Mouse (Mus musculus): ENCODE measurements at regions not wholly inside any gene's neighbourhood (a gene's known extent, or its start where the extent isn't known, plus 50 kb on each side); places are given as distances from the start of the nearest gene placed in this dataset.

DNA sequence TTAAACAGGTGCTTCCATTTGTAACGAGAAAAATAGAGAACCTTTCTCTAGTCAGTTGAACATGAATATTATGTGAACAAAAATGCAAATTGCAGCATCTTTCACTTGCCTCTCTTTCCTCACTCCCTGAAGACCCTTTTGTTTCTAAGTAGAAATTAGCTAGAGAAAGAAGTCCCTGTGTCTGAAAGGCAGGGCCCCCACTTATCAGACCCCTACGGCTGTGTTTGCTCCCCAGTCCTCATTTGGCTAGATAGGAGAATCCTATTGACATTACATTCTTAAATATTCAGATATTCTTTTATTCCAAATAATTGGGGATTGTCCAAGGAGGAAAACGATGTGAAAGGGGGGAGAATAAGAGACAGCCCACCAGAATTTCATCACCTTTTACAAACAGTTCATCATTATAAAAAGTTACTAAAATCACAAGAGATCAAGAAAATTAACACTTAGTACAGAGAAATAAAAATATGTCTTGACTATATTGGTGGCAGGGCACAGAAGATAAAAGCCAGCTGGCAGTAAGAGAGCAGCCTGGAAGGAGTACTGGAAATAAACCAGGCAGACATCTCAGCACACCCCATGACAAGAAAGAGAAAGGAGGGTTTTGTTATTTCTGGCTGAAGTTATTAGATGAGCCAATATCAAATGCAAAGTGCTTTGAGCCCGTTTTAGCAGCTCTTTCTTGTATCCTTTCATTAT lies 687.3 kb upstream of the Nrsn1 start:
- no peak for ATAC-seq (replicated peaks; ENCODE audit: low FRiP score, low TSS enrichment, poor library complexity, severe bottlenecking)

DNA sequence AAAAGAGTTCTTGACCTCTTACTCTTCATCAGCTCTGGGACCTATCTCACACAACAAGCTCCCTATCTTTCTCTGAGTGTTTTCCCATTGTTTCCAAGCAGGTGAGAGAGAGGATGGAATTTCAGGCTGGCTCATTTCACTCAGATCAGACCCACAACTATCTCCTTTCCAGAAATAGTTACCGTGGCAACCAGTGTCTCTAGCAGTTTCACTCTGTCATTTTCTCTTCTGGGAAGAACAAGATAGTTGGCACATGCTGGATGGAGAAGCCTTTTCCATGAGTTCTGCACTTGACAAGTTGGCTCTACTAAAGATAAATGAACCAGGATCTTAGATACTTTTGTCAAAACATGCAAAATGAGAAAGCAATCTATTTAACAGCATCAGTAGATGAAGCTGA lies 667.3 kb upstream of the Nrsn1 start:
- ATAC-seq (replicated peaks; ENCODE audit: low FRiP score, low TSS enrichment, poor library complexity, severe bottlenecking) = no peak

DNA sequence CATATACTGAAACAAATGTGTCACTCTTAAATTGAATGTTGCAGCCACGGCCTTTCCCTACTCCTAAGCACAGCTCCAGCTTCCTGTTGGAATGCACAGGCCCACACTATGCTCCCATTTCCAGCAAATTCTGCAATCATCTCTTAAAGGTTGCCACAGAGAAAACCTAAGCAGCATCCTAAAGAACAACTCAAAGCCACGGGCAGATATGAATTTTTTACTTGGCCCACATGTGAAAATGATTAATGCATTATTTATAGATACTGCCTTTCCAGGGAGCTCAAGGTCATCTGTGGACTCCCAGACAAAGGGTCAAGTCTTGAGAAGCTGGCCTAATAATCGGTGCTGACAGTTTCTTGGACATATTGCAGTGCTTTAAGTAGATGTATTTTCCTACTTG lies 663.5 kb upstream of the Nrsn1 start:
- no peak for ATAC-seq (replicated peaks; ENCODE audit: low FRiP score, low TSS enrichment, poor library complexity, severe bottlenecking)

DNA sequence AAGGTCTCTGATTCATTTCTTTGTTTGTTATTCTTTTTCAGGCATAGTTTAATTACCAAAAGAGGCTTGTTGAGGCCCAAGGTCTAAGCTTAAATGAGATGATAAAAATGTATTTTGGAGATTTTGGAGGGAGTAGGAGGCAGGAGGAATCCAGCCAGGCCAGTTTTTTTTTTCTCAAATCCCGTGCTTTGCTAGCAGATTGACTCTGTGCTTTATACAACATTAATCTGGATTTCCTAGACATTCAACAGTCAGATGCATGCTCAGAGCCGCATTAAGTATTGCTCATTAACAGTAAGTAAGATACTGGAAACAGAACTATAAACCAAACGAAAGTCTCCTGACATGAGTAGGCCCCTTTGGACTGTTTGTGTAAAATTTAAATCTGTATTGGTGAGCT lies 662.9 kb upstream of the Nrsn1 start:
- no peak for ATAC-seq (replicated peaks; ENCODE audit: low FRiP score, low TSS enrichment, poor library complexity, severe bottlenecking)

DNA sequence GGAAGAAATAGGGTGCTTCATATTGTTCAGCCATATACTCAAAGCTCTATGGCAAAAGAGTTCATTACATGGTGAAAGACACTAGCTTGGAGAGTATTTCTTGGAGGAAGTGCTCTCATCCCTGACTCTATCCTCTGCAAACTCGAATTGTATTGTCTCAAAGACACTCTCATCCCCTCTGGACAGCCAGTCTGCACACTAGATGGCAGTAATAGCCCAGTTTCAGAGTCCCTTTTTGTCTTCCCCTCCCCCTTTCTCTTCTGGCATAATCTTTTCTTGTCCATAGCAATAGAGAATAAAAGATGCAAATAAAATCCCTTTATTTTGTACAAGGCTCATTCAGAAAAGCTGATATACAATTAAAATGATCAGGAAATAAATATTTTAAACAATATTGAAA lies 662.5 kb upstream of the Nrsn1 start:
- ATAC-seq (replicated peaks; ENCODE audit: low FRiP score, low TSS enrichment, poor library complexity, severe bottlenecking) = no peak

DNA sequence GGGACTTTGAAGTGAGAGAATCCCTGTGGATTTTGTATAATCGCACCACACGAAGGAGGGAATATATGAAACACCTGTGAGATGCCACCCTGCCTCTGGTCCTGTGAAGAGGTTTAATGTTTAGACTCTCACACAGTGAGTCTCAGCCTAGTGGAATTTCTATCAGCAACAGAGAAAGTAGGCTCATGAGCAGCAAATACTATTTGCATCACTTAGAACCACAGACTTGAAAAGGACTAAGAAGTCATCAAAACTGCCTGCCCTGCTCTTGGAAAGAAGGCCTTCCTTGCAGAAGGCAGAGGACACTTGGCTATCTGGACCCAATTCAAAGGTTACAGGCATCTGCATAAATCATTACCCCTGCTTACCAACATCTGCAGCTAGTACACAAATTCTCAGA lies 662.1 kb upstream of the Nrsn1 start:
- no peak for ATAC-seq (replicated peaks; ENCODE audit: low FRiP score, low TSS enrichment, poor library complexity, severe bottlenecking)

DNA sequence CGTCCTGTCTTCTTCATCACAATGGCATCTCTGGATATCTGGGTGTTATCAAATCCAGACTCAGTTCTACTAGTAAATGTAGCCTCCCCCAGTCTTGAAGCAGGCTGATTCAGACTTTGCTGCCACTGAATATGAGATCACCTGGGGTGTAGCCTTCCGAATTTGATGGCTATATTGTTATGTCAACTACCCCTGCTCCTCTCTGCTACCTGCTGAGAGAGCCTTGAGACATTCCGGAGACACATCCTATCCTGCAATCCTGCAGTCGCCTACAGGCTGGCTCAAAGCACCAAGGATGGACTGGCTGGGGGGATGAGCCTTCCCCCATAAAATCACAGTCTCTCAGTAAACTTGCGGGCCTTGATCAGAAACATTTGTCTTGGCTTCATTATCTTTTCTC lies 655.4 kb upstream of the Nrsn1 start:
- no peak for ATAC-seq (replicated peaks; ENCODE audit: low FRiP score, low TSS enrichment, poor library complexity, severe bottlenecking)

DNA sequence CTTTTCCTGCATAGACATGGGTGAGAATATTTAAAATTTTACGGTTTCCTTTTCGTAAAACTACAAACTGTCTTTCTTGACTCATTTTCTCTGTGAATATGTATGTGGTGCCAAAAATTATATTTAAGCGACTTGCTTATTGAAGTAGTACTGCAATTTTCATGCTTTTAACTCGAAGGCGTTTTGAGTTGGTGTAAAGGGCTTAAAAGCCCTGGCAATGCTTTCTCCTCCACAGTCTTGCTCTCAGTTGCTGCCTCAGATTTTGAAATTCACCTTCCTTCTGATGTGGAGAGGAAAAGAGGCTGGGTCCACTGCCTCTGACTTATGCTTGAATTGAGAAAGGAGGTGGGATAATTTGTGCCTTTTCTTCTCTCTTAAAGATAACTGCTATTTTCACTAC lies 629.6 kb upstream of the Nrsn1 start:
- no peak for ATAC-seq (replicated peaks; ENCODE audit: low FRiP score, low TSS enrichment, poor library complexity, severe bottlenecking)

DNA sequence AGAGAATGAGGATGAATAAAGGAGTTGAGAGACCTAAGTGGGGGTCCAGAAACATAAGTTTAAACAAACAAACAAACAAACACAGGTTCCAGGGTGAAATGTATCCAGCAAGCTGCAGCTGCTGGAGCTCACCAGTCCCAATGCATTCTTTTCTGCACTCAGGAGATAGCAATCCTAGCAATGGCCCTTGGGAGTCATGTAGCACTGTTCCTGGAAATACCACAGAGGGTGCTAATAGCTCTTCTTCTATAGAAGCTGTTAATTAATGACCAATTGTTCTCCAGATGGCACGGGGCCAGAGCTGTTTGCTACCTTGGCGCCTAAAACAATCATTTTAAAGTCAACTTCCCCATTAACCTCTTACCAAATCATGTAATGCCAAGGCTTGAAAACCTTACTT lies 622.8 kb upstream of the Nrsn1 start:
- ATAC-seq (replicated peaks; ENCODE audit: low FRiP score, low TSS enrichment, poor library complexity, severe bottlenecking) = no peak

DNA sequence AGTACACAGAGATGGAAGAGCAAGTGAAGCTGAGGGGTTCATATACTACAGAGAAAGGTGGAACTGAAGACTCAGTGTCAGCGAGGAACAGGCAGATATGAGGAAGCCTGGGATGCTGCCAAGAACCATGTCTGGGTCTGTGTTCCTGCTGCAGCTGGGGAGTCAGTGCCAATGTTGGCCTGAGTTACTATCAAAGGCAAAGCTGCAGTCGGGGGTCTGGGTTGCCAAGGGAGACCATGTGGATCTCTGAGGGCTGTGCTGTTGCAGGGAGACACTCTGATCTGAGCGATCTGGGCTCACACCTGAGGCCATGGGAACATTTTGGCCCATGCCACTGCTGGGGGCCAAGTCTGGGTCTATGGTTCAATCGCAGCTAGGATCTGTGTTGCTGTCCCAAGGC lies 612.5 kb upstream of the Nrsn1 start:
- no peak for ATAC-seq (replicated peaks; ENCODE audit: low FRiP score, low TSS enrichment, poor library complexity, severe bottlenecking)

DNA sequence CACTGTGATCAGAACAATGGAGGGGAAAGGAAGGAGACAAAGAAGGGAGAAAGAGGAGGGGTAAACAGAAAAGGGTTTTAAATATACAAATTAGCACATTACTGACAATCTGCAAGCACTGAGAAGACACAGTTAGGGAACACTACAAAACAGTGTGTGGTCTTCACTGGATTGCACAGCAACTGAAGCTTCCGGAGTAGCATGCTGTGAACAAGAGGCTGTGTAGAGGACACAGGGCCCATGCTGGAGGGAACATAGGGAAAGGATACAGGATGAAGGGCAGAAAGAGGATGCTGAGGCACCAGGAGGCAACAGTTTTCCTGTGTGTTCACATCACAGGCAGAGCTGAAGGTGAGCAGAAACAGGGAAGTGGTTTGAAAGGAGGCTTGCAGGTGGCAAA lies 598.6 kb upstream of the Nrsn1 start:
- no peak for ATAC-seq (replicated peaks; ENCODE audit: low FRiP score, low TSS enrichment, poor library complexity, severe bottlenecking)

DNA sequence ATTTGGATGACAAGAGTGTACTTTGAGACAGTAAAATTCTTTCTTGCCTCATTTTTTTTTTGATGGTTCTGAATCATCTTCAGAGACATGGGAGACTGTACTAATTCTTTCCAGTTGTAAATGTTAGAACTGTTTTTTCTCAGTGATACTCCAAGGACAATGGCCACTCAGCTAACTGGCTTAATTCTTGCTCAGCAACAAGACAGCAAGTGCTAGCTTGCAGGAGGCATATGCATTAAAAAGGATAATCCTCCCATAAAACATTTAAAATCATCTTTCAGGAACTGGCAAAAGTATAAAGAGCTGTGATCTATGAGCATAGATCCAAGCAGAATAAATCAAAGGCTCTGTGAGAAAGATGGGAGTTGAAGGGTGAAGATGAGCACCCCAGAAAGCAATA lies 587.9 kb upstream of the Nrsn1 start:
- ATAC-seq (replicated peaks; ENCODE audit: low FRiP score, low TSS enrichment, poor library complexity, severe bottlenecking) = no peak

DNA sequence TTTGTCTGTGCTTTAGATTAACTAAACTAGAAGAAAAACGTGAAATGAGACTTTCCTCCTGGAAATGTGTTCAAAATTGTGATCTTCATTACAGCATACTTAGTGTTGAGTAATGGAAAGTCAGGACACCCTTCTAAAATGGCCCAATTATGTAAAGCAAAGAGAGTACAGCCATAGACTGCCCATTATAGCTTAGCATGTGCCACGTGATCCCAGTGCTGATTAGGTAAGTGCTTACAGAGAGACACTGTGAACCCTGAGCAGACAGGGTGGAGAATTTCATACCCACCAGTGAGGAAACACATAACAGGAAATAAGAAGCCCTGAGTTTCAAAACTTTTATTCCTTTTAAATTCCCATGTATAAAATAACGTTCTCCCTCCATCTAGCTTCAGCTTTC lies 587.3 kb upstream of the Nrsn1 start:
- no peak for ATAC-seq (replicated peaks; ENCODE audit: low FRiP score, low TSS enrichment, poor library complexity, severe bottlenecking)

DNA sequence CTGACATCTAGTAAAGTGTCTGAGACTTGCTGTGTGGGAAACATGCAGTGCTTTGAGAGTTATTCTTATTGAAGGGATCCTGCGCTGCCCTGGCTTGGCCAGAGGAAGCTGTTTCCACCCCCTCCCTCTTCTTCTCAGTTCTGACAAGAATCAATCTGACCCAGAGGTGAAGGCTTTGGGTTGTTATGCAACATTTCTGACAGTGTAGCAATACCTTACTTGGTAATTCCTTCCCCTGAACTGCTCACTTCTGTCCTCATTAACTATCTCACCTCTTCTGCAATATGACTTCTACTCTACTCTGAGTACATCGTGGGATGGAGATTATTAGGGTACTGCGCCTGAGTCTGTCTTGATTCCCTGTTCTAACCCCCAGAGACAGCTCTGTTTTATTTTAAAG lies 586.8 kb upstream of the Nrsn1 start:
- no peak for ATAC-seq (replicated peaks; ENCODE audit: low FRiP score, low TSS enrichment, poor library complexity, severe bottlenecking)

DNA sequence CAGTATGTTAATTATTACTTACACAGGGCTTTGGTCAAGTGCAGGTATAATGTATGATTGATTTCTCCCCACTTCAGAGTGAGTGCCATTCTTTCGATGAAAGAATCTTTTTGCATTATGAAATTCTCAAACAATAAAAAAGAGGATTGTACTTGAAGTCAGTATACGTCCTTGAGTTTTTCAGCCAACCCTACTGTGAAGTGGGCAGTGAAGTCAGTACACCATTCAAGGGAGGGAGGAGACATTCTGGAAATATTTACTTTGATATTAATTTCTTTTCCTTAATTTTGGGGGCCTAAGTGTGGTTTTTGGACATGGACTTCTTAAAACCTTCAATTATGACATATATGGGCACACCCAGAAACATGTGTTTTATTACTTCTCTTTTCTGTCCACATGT lies 586.2 kb upstream of the Nrsn1 start:
- no peak for ATAC-seq (replicated peaks; ENCODE audit: low FRiP score, low TSS enrichment, poor library complexity, severe bottlenecking)

DNA sequence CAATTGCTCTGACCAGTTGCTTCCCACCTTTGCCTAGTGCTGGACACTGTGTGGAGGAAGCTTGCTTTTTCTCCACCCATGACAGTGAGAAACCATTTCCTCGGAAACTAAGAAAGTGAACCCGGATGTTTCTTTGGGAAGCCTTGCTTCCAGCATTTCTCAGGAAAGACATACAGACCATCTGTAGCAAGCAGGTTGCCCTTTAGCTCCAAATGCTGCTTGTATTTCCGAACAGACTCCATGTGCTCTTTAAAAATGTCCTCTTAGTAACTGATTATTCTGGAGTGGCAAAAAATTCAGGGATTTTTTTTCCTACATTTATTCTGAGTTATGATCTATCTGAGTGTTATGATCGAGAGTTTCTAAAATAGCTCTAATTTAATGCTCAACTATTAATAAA lies 577.9 kb upstream of the Nrsn1 start:
- no peak for ATAC-seq (replicated peaks; ENCODE audit: low FRiP score, low TSS enrichment, poor library complexity, severe bottlenecking)

DNA sequence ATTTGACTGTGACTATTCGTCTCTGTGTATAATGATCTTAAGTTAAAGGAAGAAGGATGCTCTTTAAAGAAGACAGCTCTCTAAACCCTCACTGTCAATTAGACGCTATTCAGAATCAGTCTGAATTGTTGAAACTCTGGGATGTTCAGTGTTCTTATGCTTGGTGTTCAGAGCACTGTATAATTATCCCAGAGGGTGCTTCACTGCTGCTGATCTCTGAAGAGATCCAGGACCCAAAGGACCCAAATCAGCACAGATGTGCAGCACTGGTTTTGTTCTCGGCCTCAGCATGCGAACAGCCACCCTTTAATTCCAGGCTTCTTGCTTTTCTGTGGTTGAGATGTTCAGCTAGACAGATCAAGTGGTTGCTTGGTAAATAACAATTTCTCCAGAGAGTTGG lies 567.9 kb upstream of the Nrsn1 start:
- ATAC-seq (replicated peaks; ENCODE audit: low FRiP score, low TSS enrichment, poor library complexity, severe bottlenecking) = no peak

DNA sequence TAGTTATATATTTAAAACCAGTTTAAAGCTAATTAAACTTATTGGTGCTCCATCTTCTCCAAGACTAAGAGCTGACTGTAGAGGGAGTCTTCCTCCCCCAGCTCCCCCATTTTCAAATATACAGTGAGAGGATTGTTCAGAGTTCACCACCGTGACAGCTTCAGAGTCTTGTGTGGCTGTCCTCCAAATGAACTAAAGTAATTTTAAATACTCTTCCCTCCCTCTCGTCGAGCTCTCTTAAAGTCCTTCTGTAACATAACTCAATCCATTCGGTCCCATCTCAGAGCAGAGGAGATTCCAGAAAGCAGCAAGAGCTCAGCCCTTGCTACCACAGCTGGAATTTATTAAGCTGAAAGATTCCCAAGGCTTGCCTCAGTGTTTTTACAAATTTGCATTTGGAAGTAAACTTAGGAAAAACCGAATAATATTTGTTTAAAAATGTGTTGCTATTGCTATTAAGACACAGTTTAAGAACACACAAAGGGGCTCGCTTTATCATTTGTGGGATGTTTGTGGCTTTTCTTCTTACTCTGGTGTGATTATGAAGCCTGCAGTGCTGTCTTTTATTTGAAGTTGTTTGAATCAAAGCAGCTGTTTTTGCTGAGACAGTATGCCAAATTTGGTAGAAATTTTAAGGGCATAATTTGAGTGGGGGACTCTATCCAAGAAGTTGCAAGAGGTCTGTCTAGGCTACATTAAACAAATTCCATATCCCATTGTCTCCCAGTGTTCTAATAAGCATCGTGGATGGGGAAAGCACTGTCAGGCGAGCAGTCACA lies 559.0 kb upstream of the Nrsn1 start:
- ATAC-seq (replicated peaks; ENCODE audit: low FRiP score, low TSS enrichment, poor library complexity, severe bottlenecking) = no peak

DNA sequence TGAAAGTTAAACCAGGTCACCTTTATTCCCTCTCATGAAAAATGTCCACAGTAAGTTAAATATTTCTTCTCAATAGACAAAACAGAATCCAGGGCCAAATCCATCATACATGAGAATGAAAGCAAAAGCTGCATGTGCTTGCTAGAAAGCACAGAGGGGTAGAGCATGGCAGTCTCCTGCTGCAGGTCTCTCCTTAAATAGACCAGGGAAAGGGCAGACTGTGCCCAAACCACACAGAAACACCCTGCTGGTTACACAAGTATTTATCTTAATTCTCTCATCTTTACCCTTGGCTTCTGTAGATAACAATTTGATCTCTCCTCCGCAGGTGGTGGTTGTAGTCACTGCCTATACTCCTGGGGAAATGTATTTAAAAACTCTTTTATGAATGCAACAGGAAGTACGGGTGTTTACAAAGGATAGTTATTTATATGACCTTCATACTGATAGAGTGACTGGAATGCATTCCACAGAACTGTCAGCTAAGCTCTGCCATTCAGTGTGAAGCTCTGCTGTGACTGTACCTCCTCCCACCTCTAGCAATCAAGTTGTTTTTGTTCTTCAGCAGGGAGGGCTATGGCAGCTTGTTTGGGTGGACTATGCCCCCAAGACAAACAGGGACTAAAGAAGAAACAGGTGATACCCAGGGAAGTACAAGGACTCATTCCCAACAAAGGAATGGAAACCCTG lies 538.4 kb upstream of the Nrsn1 start:
- no peak for ATAC-seq (replicated peaks; ENCODE audit: low FRiP score, low TSS enrichment, poor library complexity, severe bottlenecking)

DNA sequence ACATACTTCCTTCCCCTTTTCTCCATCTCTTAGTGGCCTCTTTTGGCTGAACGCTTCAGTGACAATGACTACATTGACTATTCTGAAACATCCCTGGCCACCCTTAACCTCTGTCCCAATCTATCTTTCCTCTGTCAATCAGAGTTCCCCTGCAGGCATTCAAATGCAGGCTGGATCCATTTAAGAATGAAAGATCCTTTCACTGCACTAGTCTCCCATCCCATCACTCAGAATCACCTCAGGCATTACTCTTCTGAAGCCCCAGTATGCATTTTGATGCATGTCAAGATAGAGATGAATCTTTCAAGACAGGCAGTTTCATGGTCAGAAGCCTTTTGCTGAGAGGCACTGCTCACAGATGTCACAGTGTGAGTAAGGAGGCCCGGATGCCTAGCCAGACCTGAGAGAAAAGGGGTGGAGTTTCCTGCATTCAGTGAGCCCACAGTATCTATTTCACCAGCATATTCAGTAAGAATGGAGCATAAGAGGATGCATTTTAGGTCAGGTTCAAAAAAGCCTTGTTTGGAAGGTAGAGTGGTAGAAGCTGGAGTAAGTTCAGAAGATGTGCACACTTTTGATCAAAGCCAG lies 523.0 kb upstream of the Nrsn1 start:
- no peak for ATAC-seq (replicated peaks; ENCODE audit: low FRiP score, low TSS enrichment, poor library complexity, severe bottlenecking)

DNA sequence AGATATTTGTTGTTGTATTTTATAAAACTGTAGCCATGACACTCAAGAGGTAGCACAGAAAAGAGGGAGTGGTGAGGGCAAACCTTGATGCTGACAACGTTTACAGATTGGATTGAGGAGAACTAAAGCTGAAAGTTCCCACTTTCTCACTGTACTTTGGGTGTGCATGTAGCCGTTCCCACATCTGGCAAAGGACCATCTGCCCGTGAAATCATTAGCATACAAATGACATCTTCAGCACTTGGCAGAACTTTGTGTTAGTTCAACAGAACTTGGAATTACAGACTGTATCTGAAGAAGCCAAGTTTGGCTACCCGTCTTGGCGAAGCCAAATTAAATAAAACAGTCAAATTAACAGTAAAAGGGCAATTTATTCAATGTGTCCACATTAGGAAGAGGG lies 510.9 kb upstream of the Nrsn1 start:
- no peak for ATAC-seq (replicated peaks; ENCODE audit: low FRiP score, low TSS enrichment, poor library complexity, severe bottlenecking)

Data from megakaryocyte-erythroid progenitor cell, adult 5-6 weeks (primary cell).